Mouse (Mus musculus) limb, embryonic 10.5 days (tissue): ENCODE data around the gene Zfp444. TPM values are rescaled to one million over a fixed set of nuclear protein-coding genes. Genes with fewer than 3 reads are reported as not detected.

Experiments
- DNase-seq: peaks from one replicate; pipeline ENCODE4 v3.0.0-alpha.2; 2017; ENCODE audit warnings: low spot score
- H3K27ac ChIP-seq: fragments of 300-500 bp; sonication (generic); 2 replicates; pipeline ENCODE4 v1.5.1; 2016; ENCODE audit warnings: mild to moderate bottlenecking
- H3K27me3 ChIP-seq: fragments of 300-500 bp; sonication (generic); 2 replicates; pipeline ENCODE4 v1.6.1; 2016; ENCODE audit warnings: low read depth, mild to moderate bottlenecking; ENCODE audit not compliant: poor library complexity, severe bottlenecking
- H3K36me3 ChIP-seq: fragments of 300-500 bp; sonication (generic); 2 replicates; pipeline ENCODE4 v1.6.1; 2016; ENCODE audit warnings: mild to moderate bottlenecking, moderate library complexity
- H3K4me1 ChIP-seq: fragments of 300-500 bp; sonication (generic); 2 replicates; pipeline ENCODE4 v1.6.1; 2016
- H3K4me3 ChIP-seq: fragments of 300-500 bp; sonication (generic); 2 replicates; pipeline ENCODE4 v1.5.1; 2016; ENCODE audit warnings: mild to moderate bottlenecking, moderate library complexity
- H3K9me3 ChIP-seq: fragments of 300-500 bp; sonication (generic); replicated peaks from 2 replicates; pipeline ENCODE4 v1.6.1; 2016; ENCODE audit warnings: mild to moderate bottlenecking
- WGBS: fragments of 180-500 bp; shearing (Covaris S2); methylation state at CpG from one replicate; pipeline ENCODE4 v1.1.7; 2016; 5-methylcytosine and 5-hydroxymethylcytosine counted together
- polyA plus RNA-seq: library from polyadenylated mRNA; unstranded; fragments of >200 nt; fragmentation: Nextera tagmentation; extraction: Ambion mirVana; gene quantifications from 2 replicates; pipeline ENCODE4 v1.2.1, GENCODE M21; 2016

The Zfp444 gene
- 85.6 and 88.3 TPM in 2 replicates for polyA plus RNA-seq

DNA sequence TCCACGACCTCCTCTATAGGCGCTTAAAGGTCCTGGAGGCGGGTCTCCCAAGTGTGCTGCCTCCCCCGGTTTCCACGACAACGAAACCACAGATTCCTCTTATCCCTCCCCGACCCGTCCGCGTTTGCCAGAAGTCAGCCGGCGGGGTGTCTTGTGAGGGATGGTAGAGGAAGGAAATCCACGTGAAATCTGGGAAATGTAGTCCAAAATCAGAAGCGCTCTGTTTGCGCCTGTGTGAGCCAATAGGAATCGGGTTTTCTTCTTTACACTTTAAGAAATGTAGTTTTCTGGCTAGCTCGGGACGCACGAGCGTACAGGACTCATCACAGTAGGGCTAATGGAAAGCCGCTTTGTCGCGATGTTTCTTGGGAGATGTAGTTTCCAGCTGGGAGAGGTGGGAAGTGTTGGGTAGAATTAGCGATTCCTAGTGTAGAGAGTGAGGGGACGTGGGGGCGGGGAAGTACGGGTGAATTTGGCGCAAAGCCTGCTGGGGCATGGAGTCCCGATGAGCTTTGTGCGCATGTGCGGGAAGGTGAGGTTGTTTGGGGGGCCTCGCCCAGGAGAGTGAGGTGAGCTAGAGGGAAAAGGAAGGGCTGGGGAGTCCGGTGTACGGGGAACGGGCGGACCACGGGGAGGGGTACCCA, at the start of gene Zfp444:
Zfp444 (plus strand) TSS at position 221 of the 644 bp plus-strand sequence.
- Histone ChIP-seq H3K9me3 (no peaks in the 10 kb centered on the region), H3K4me1 (peaks cover 7% of the 10 kb centered on the region; the same call in 1 of the 2 replicates), H3K36me3 (peaks cover 17% of the 10 kb centered on the region), H3K4me3 (peak within 1 kb of the TSS; percentile 77), H3K27ac (peak within 1 kb of the TSS; percentile 90), H3K27me3 (no peaks in the 10 kb centered on the region)
- DNase-seq = peak; percentile 96
- WGBS = under 1% methylated on average over 37 of the region's 37 CpGs

DNA sequence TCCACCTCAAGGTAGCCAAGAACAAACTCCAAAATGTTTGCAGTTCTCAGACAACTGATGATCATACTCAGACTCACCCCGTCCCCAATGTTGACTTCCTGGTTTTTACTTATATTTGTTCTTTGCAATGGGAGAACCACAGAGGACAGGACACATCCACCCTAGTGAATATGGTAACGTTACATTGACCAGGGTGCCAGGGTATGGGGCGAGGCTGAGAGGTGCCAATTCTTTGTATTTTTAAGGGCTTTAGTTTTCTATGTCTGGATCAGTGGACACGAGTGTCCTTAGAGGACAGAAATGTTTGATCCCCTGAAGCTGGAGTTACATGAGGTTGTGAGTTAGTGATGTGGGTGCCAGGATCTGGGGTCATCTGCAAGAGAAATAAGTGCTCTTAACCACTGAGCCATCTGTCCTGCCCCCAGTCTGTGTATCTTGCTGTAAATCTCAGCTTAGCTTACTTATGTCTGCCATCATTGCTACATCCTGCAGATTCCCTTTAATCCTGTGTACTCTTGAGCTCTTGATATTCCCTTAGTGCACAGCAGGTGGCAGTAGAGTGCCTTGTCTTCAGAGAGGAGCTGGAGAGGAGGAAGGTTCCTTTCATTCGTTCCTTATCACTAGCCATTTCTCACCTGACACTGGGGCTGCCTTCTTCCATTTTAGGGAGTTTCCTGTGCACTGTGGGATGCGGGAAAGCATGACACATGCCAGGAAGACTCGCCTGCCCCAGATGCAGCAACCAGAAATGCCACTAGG, 45.2 kb upstream of the Zfp444 start:
- no peak overlapping the region for H3K27ac ChIP-seq
- H3K36me3 ChIP-seq = peaks cover 8% of the 10 kb centered on the region
- no peaks in the 10 kb centered on the region for H3K27me3 ChIP-seq
- no peaks in the 10 kb centered on the region for H3K4me1 ChIP-seq
- H3K4me3 ChIP-seq = no peak overlapping the region
- H3K9me3 ChIP-seq = no peaks in the 10 kb centered on the region
- WGBS = 39% methylated on average over 7 of the region's 7 CpGs
- peak; percentile 63 for DNase-seq

DNA sequence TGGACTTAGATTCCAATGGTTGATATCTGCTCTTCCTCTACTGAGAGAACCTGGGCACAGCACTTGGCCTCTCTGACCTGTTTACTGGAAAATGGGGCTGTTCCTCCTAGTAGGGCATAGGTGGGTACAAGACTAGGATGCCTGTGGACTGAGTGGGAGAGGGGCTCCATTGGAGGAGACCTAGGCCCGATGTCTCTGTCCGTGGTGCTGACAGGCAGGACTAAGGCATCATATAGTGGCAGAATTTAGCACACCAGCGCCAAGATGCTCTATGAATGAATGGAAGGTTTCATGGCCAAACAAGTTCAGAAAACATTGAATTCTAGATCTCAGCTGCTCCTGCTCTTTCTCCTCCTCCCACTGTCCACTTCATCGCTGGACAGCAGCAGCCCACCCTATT, 41.7 kb upstream of the Zfp444 start:
- peaks cover 10% of the 10 kb centered on the region; the same call in 1 of the 2 replicates for H3K9me3 ChIP-seq
- no peak overlapping the region for H3K27ac ChIP-seq
- no peak overlapping the region for H3K4me3 ChIP-seq
- peaks cover 43% of the 10 kb centered on the region for H3K36me3 ChIP-seq
- 47% methylated on average over 4 of the region's 4 CpGs for WGBS
- peak; percentile 40 for DNase-seq
- H3K4me1 ChIP-seq = no peaks in the 10 kb centered on the region
- H3K27me3 ChIP-seq = no peaks in the 10 kb centered on the region

DNA sequence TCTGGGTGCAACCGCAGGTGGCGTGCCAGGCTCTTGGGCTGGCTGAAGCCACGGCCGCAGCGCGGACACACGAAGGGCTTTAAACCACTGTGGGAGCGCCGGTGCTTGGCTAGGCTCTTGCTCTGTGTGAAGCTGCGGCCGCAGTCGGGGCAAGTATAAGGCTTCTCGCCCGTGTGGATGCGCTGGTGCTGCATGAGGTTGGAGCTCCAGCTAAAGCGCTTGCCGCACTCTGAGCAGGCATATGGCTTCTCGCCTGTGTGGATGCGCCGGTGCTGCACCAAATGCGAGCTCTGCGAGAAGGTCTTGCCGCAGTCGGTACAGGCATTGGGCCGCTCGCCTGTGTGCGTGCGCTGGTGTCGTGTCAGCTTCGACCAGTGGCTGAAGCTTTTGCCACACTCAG, 39.4 kb upstream of the Zfp444 start:
- H3K4me1 ChIP-seq = no peaks in the 10 kb centered on the region
- H3K36me3 ChIP-seq = peaks cover 63% of the 10 kb centered on the region
- H3K9me3 ChIP-seq = peaks cover 10% of the 10 kb centered on the region; the same call in 1 of the 2 replicates
- no peak for DNase-seq
- no peak overlapping the region for H3K4me3 ChIP-seq
- 75% methylated on average over 30 of the region's 30 CpGs for WGBS
- no peaks in the 10 kb centered on the region for H3K27me3 ChIP-seq
- no peak overlapping the region for H3K27ac ChIP-seq

DNA sequence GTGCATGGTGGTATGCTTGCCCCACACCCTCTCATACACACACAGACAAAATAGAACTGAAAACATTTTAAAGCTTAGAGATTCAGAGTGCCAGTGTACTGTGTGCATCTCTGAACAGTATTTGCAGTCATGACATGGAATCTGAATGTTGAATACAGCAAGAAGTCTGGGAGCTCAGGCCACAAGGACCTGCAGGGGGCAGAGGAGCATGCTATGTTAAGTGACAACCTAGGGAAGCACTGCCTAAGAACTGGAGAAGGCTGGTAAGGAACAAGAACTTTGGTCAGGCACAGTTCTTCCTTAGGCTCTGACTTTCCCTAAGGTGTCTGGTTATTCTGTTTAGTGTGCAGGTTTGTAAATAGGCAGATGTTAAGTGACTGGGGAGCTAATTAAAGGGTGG, 35.5 kb upstream of the Zfp444 start:
- no peak overlapping the region for H3K27ac ChIP-seq
- H3K27me3 ChIP-seq = no peaks in the 10 kb centered on the region
- peaks cover 10% of the 10 kb centered on the region; the same call in 1 of the 2 replicates for H3K9me3 ChIP-seq
- no peaks in the 10 kb centered on the region for H3K4me1 ChIP-seq
- peaks cover 90% of the 10 kb centered on the region for H3K36me3 ChIP-seq
- no peak overlapping the region for H3K4me3 ChIP-seq
- no peak for DNase-seq

DNA sequence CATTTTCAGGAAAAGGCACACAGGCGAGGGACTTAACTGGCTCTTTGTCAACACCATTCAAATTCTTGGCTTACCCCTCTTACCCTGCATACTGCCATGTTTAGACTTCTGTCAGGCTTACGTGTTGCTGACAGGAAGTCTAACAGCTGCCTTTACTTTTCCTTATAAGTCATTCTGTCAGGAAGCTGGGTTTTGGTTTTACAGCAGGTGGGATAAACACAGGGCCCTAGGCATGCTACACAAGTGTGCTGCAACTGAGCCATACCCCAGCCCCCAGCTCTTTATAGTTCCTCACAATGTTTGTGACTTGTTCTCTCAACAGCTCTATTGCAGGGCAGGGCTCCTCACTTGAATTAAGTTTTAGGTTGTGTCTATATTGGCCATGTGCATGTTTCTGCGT, 32.7 kb upstream of the Zfp444 start:
- Histone ChIP-seq H3K36me3 (peaks cover 74% of the 10 kb centered on the region), H3K9me3 (no peaks in the 10 kb centered on the region), H3K4me1 (no peaks in the 10 kb centered on the region), H3K27me3 (no peaks in the 10 kb centered on the region), H3K4me3 (no peak overlapping the region), H3K27ac (no peak overlapping the region)
- WGBS = 80% methylated on average over 3 of the region's 3 CpGs
- no peak for DNase-seq

DNA sequence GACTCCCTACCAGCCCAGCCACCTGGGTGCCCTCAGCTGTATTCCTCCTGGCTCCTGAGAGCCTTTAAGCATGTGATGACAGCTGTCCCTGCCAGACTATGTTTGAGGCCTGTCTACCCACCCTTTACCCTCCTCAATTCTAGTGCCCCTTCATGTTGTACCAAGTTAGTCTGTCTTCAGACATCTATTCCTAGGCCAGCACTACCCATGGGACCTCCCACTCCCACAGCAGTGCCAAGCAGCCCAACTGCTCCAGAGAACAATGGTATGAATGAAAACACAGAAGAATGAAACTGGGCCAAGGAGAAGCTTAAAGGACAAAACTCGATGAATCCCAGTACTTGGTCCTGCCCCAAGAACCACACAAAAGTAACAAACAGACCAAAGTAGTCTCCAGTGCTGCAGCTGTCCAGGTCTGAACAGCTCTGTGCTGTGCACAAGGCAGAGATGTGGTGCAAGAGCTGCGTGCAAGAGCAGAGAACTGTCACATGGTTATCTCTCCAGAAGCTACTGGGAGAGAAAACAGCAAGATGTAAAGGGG, 28.0 kb upstream of the Zfp444 start:
- no peaks in the 10 kb centered on the region for H3K9me3 ChIP-seq
- H3K4me3 ChIP-seq = no peak overlapping the region
- 96% methylated on average over 2 of the region's 2 CpGs for WGBS
- no peaks in the 10 kb centered on the region for H3K27me3 ChIP-seq
- H3K36me3 ChIP-seq = peaks cover 38% of the 10 kb centered on the region
- no peak overlapping the region for H3K27ac ChIP-seq
- peaks cover 4% of the 10 kb centered on the region; the same call in 1 of the 2 replicates for H3K4me1 ChIP-seq
- DNase-seq = no peak

DNA sequence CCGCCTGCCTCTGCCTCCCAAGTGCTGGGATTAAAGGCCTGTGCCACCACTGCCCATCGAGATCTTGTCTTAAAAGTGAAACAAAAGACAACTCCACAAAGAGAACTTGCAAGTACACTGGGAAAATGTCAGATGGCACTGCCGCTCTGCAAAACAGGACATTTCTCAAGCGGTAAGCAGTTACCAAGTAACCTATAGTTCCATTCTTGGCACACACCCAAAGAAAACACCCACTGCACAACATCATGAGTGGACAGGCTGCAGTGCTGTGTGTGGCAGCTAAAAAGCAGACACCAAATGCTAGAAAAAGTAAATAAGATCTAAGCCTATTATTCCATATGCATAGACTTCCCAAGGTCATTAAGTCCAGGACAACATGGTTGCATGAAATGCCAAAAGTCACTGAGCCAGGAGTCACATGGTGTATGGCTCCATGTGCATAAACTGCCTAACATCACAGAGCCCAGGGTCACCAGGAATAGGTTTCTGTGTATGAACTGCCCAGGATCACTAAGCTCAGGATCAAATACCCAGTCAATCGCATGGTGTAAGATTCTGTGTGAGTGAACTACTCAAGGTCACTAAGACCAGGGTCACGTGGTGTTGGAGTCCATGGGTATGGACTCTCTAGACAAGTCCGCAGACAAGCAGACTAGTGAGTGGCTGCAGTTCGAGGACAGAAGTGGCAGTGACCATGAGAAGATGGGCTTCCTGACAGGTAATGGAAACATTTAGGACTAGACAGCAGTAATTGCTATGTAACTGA, 26.4 kb upstream of the Zfp444 start:
- H3K36me3 ChIP-seq = peaks cover 23% of the 10 kb centered on the region
- DNase-seq = no peak
- 92% methylated on average over 8 of the region's 8 CpGs for WGBS

DNA sequence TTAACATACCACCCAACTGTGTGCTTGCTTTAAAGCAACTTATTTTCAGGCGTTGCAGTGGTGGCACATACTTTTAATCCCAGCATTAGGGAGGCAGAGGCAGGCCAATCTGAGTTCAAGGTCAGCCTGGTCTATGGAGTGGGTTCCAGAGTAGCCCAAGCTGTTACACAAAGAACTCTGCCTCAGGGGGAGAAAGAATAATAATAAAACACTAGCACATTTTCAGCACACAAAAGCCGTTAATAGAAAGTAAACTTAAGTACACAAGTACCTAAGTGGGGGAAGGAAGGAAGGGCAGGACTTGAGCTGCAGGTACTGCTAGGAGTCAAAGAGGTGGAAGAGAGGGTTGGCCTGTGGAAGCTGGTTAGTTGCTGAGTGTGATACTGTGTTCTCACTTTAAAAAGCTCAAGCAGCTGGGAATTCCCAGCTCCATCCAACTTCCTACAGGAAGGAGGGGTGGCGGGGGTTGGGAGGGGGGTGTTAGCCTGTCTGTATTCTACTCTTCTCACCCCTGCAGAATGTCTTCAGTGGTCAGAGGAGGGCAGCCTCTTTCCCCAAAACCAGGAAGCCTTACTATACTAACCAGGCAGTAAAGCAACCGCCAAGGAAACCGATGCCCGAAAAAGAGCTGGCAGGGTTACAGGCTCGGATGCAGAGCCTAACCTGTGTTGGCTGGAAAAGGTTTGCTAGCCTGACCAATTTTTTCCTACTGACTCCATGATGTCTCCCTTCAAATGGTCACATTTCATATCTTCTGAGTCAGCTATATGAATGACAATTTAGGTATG, 25.6 kb upstream of the Zfp444 start:
- 95% methylated on average over 7 of the region's 7 CpGs for WGBS
- Histone ChIP-seq H3K27me3 (no peaks in the 10 kb centered on the region), H3K36me3 (peaks cover 19% of the 10 kb centered on the region), H3K4me3 (no peak overlapping the region), H3K27ac (no peak overlapping the region), H3K4me1 (peaks cover 4% of the 10 kb centered on the region; the same call in 1 of the 2 replicates), H3K9me3 (no peaks in the 10 kb centered on the region)
- no peak for DNase-seq

More for the DNA sequence above, 26.4 kb upstream of the Zfp444 start:
- Histone ChIP-seq H3K4me1 (peaks cover 4% of the 10 kb centered on the region; the same call in 1 of the 2 replicates), H3K27ac (no peak overlapping the region), H3K4me3 (no peak overlapping the region), H3K9me3 (no peaks in the 10 kb centered on the region), H3K27me3 (no peaks in the 10 kb centered on the region)

DNA sequence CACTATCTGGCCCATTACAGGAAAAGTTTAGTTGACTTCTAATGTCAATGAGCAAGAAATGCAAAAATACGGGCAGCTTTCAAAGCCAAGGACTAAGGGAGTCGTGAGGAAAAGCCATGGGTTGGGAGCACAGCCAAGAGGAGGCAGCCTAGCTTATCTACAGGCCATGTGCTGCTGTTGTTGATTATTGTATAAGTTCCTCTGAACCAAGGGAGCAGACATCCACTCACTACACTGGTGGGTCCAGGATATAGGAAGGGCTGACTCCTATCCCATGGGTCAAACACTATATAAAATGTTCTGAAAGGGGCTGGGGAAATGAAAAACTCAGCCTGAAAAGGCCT, 25.1 kb upstream of the Zfp444 start:
- Histone ChIP-seq H3K4me1 (peaks cover 4% of the 10 kb centered on the region; the same call in 1 of the 2 replicates), H3K27ac (no peak overlapping the region), H3K9me3 (no peaks in the 10 kb centered on the region), H3K36me3 (peaks cover 14% of the 10 kb centered on the region), H3K27me3 (no peaks in the 10 kb centered on the region), H3K4me3 (no peak overlapping the region)
- DNase-seq = no peak
- WGBS = 92% methylated on average over 2 of the region's 2 CpGs

DNA sequence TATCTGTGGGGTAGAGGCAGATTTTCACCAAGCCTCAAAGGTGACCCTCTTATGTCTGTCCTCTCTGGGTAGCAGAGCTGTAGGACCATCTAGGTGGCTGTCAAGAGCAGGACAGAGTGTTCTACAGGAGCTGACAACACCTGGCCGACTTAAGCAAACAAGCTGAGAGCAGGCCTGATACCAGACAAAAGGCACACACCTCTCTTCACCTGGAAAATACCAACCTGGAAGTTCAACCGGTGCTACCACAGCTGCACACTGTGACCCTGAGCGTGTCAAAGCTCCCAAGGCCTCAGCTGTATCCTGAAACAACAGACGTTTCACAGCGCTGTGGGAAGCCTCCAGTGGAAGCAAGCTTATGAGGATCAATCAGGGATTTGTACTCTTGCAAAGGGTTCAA, 24.3 kb upstream of the Zfp444 start:
- Histone ChIP-seq H3K36me3 (peaks cover 11% of the 10 kb centered on the region), H3K4me1 (peaks cover 4% of the 10 kb centered on the region; the same call in 1 of the 2 replicates), H3K4me3 (no peak overlapping the region), H3K27me3 (no peaks in the 10 kb centered on the region), H3K27ac (no peak overlapping the region), H3K9me3 (no peaks in the 10 kb centered on the region)
- no peak for DNase-seq
- WGBS = 86% methylated on average over 5 of the region's 5 CpGs

DNA sequence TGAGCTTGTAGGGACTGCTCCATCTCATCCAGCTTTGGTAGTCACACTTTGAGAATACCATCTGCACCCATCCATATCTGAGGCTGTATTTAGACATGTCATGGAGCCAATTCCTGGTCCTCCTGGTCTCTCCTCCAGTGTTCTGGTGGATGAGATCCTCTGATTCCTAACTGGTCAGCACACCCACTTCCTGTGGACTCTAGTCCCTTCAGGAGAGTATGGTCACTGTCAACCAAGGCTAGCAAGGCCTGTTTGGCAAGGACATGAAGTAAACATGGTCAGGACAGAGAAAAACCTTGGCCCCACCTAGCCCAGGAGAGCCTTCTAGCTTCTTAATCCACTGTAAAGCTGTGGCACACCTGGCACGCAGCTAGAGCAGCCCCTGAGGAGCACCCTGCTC, 20.8 kb upstream of the Zfp444 start:
- Histone ChIP-seq H3K36me3 (peaks cover 2% of the 10 kb centered on the region), H3K4me3 (no peak overlapping the region), H3K9me3 (no peaks in the 10 kb centered on the region), H3K4me1 (peaks cover 23% of the 10 kb centered on the region), H3K27me3 (no peaks in the 10 kb centered on the region), H3K27ac (no peak overlapping the region)
- WGBS = 100% methylated on average over 1 of the region's 1 CpGs
- DNase-seq = no peak
